Mouse (Mus musculus) spleen, postnatal 10 days (tissue): ENCODE measurements around the gene Avil.
A peak's percentile ranks its signal among the peaks of the same experiment; 100 is the strongest.

ENCODE experiments used
- DNase-seq, 2 experiments: peaks; one replicate each; pipeline ENCODE4 v3.0.0; 2021 to 2022; ENCODE audit warnings: low spot score in 2 of 2

Avil gene

DNA sequence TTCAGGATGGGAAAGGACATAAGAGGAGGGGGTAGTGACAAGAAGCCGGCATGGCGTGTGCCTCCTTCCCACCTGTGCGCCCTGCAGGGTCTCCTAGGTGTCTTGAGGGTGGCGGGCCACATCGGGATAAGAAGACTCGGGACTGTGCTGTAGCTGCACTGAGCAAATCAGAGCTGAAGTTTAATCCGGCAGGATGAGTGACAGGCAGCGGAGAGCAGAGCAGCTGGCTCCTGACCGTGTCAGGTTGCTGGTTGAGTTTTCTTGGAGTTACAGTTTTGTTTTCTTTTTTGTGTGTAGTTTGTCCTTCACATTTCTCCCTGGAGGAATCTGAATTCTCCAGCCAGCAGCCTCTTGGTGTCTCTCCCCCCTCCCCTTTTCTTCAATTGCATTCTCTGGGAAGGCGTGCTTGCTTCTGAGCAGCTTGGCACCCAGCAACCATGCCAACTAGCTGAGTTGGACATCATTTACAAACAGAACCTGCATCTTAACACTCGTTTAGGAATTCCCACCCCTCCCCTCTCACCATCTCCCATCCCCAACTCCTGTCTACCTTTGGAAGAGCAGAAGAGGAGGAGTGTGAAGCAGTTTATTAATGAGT is 19.5 kb upstream of the Avil start:
- DNase-seq, result no peak

DNA sequence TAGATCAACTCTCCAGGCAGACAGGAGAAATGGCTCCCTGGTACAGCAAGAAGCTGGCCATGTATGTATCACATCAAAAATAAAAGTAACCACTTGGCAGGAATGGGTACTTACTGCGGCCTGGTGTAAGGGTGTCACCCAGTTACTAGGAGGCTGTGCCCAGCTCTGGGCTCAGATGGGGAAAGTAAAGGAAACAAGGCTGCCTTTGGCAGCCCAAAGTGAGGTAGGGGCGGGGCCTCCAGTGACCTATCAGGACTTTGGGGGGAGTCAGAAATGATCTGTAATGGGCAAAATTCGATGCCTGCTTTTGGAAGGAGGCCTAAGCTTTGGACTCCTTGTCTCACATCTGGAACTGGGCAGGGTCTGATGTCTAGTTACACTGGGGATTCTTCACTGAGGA is 18.8 kb upstream of the Avil start:
- no peak for DNase-seq

DNA sequence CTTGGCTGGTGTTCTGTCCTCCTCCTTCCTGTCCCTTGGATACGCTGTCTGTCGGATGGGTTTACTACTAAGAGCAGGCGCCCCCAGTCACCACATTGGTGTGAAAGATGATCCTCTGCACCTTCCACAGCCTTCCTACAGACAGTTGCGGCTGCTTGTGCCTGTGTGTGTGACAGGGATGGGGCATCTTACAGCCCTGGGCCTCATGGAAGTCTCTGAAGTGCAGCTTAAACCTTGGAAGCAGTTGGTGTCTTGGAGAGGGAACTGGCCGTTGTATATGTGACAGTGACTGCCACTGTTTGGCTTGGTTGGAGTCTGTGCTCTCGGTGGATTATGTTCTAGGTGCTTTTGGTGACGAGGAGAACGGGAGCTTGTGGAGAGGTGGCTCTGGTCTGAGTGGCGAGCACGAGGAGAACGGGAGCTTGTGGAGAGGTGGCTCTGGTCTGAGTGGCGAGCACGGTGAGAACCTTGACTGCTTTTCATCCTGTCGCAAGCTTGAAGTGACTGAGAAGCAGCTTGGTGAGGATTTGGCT is 17.2 kb upstream of the Avil start:
- DNase-seq, result no peak

- DNase-seq, result no peak
These were observed 16.1 kb upstream of the Avil start for GRCm38 (mm10) chr10:126984189-126985004.

DNA sequence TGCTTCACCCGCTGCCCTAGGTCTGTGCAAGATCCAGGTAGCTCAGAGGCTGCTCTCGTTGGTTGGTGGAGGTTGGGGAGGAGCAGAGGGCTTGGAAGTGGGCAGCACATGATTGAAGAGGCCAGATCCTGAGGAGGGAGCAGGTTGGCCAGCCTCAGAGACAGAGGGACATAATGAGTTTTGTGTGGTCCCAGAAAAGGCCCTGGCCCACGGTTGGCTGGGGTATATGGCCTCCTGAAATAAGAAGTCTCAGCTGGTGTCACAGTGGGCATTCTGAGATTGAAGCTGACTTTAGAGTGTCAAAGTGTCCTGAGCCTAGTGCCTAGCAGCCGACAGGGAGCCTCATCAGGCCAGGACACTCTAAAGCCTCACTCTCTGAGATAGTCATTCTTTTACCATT is 15.4 kb upstream of the Avil start:
- DNase-seq, result no peak

GRCm38 (mm10) chr10:126985579-126985978 is 14.9 kb upstream of the Avil start:
- no peak for DNase-seq

DNA sequence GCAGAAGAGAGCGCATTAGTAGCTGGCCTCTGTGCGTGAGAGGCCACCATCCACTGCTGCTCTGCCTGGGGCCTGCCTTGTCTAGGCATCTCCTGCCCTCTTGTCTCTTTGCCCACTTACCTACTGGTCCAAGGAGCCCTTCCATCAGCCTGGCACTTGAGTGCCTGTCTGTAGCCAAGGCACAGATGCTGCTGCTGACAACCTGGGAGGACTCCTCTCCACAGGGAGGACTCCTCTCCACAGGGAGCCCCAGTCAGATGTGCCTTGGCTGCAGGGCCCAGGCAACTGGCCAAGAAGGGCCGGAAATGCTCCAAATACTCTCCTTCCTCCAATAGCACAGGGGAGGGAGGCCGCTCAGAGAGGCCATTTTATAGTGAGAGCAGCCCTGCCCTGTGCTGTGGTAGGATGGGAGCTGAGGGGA is 14.0 kb upstream of the Avil start:
- DNase-seq, result peak in 1 of 2 experiments; percentile 50

DNA sequence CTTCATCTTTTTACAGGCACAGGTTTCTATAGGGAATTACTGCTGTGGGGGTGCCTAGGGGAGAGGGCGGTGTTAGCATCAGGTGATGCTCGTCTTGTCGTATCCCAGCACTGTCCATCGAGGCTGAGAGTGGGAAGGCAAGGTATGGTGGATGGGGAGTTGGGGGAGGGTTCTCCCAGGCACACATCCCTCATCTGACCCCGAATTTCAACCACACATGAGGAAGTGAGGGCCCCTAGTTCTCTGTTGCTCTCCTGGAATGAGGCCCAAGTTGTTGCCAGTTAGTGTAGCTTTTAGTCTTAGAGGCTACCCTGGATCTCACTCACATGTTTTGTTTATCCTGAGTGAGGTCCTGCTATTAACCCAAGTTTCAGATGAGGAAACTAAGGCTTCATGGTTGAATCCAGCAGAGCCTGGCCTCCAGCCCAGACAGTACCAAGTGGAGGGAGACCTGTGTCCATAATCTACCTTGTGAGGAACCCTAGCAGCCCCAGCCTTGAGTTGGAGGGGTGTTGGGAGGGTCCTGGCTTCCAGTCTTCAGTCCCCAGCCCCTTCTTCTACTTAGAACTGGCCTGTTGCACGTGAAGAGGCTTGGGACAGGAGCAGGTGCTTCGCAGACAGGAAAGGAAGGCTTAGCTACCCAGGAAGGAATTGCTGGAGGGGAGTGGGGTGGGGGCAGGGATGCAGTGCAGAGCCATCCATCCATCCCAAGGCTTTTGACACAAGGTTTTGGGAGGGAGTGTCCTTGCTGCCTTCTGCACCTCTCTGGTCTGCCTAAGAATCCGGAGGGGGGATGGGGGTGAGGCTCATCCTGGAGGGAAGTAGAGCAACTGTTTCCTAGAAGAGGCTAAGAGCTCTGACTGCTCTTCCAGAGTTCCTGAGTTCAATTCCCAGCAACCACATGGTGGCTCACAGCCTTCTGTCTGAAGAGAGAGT is 13.1 kb upstream of the Avil start:
- no peak for DNase-seq

DNA sequence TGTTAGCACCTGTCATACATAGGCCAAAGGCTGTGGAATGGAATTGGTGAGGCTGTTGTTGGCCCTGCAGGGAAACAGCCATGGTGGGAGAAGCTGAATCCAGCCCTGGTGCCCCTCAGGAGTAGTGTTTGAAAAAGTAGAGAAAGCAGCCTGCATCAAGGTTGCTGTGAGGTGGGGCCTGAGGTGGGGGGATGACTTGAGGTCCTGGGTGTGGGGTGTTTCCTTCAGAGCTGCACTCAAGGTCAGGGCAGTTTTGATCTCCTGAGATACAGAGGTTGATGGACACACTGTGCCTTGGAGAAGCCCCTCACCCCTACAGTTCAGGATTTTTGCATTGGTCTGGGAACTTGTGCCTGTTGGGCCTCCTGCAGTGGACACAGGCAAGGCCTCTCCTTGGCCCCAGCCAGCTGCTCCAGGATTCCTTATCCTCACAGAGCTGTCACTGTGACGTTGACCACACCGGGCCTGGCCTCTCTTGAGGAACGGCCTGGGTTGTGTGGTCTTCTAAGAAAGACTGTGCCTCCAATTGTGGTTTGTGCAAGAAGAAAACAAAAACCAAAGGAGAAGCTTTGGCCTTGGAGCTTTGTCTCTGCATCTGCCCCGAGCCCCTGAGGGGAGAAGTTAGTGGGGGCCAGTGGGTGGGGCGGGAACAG is 11.9 kb upstream of the Avil start:
- DNase-seq, result no peak

DNA sequence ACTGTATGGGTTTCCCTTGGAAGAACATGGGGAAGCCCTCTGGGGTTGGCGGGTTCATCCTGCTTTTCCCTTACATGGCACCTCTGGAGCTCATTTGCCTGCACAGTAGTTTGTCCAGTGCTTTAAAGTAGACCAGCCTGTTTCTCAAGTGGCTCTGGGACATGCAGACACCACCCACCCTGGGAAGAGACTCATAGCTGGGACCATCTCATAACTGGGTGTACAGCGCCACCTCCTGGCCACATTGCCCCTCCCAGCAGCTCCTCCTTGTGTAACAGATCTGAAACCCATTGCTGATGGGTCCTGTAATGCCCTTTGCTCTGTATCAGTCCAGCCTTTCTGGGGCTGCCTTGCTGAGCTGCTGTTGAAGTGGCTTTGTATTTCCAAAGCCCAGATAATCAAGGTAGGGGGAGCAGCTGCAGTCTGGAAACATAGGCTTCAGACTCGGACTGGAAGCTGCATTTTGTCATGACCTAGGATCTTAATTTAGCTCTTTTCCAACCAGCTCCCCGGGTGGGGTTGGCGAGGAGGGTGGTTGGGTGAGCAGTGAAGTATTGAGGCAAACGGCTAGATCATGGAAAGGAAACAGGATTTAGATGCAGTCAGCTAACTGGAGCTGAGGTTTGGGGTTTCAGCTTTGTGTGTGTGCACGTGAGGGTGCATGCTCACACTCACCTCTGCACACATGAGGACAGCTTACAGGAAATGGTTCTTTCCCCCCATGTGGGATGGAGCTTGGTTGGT is 10.0 kb upstream of the Avil start:
- DNase-seq, result peak; percentile 73 to 88

GRCm38 (mm10) chr10:126991676-126992075 is 8.8 kb upstream of the Avil start:
- DNase-seq, result no peak

DNA sequence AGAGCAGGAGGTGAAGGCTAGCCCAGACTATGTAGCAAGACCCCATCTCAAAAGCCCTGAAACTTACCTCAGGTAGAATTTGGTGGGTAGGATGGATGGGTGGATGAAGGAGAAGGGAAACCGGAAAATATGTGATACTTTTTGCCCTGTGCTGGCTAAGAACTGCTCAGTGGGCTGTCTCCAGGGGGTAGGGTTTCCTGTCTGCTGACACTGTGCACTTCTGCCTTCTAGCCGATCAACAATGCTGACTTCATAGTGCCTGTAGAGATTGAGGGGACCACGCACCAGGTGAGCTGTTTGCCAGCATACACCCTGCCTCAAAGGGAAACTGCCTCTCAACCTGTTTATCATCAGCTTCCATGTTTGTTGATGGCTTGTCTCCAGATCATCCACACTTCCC is 6.9 kb upstream of the Avil start:
- DNase-seq, result no peak

- DNase-seq, result no peak
These were observed 3.0 kb upstream of the Avil start for GRCm38 (mm10) chr10:126997340-126998113.

DNA sequence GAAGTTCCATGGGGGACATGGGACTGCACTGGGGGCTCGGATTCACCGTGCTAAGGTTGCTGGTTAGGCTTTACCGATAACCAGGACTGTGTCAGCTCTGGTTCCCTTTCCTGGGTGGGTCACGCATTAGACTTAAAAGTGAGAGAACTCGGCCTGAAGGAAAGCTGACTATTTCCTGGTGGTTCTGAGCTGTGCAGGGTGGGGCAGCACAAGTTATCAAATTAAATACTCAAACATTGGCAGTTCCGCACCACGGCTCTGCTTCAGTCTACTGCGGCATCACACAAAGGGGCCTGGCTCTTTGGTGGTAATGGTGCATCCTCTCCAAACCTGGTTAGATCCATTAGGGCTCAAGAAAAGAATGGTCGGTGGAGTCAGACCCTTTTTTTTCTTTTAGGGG is 788 bp downstream of the Avil start:
- DNase-seq, result no peak

DNA sequence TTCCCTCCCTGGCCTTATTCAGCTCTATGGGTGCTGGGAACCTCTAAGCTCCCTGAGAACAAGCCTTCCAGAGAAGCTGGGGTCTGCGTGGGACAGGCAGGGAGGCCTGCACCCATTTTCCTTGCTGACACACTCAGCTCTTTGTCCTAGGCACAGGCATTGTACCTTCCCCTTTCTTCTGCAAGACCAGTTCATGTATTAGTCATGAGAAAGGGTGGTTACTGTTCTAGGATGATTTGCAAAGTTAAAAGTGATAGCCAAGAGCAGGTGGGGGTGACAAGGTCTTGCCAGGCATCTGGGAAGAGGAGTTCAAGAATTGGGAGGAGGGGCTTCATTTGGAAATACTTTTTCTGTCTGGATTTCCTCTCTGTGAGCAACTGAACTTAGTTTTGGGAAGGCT is 1.5 kb downstream of the Avil start:
- no peak for DNase-seq

DNA sequence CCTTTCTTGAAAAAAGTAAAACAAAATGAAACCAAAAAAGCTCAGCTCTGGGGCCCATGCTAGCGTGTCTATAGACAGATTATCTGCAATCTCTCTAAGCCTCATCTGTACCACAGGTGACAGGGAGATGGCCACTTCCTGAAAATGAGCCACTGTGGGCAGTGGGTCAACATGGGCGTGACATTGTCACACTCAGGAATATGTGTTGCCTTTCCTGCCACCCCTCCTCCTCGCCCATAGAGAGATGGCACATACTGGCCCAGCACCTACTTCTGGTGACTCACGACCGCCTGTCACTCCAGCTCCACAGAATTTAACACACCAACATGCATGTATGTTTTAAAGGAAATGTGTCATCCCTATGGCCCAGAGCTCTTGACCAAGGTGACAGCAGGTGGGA is 2.3 kb downstream of the Avil start:
- no peak for DNase-seq

- DNase-seq, result no peak
These were observed 2.8 kb downstream of the Avil start for GRCm38 (mm10) chr10:127003334-127003733.

GRCm38 (mm10) chr10:127003806-127004205 is 3.3 kb downstream of the Avil start:
- DNase-seq, result no peak

GRCm38 (mm10) chr10:127016488-127016887 is 16.0 kb downstream of the Avil start:
- no peak for DNase-seq

DNA sequence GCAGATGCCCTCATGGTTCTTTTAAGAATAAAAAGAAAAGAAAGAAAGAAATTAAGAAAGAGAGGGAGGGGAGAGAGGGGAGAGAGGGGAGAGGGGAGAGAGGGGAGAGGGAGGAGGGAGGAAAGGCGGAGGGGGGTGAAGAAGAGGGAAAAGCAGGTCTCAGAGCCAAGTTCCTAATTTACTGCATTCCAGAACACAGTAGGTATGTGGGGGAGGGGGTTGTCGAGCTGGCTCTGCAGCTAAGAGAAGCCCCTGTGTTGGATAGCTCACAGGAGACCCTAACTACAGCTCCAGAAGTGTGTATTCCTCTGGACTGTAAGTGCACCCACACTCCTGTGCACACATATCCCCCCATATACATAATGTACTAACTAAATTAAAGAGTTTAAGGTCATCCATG is 16.6 kb downstream of the Avil start:
- no peak for DNase-seq
